Mouse (Mus musculus) right cerebral cortex, postnatal 14 days (tissue): ENCODE measurements at regions not wholly inside any gene's neighbourhood (a gene's known extent, or its start where the extent isn't known, plus 50 kb on each side); places are given as distances from the start of the nearest gene placed in this dataset.

Experiments used
- DNase-seq: peaks from one replicate; pipeline ENCODE4 v3.0.0; 2022

DNA sequence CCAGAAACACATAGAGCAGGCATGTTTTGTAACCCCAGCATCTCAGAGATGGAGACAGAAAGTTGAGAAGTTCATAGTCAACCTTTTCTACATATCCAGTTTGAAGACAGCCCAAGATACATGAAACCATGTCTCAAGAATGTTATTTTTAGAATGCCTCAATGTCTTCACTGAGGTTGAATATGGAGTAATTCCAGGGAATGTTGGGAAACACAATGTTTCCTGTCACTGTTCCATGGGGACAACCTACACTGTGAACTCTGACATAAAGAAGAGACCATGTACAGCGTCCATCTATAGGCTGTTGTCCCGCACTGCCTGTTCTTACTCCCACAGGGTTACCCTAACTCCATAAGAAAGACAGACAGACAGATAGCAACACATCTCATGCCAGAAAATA, 89.8 kb upstream of the Mark1 start:
- DNase-seq = no peak

DNA sequence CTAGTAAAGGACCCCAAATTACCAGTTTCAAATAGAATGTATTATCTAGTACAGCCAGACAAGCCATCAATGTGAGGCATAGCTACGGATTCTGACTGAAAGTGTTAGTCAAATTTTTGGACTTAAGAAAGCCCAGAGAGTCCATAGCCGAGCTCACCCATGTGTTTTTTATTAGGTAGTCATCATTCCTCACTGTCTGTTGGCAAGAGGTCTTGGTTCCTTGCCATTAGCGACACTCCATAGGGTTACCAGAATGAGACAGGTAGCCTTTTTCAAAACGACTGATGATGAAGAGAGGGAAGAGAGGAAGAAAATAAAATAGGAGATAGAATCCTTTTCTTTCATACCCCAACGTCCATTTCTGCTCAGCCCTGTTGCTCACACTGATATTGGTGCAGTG, 83.8 kb upstream of the Mark1 start:
- DNase-seq = no peak

DNA sequence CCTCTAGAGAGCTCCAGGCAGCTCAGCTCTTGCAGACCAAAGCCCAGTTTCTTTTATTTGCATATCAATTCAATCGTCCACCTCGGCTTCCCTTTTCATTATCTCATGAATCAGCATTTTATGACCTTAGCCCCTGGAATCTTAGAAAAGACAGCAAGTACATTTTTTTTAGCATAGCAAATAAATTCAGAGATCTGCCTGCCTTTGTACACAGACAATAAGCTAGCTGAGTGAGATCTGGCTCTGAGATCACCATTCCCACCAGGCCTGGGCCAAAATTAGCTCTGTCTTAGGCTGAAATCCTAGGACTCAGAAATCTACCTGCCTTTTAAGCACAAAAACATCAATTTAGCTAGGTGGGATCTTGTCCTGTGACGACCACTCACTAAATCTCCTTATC, 80.7 kb upstream of the Mark1 start:
- DNase-seq = no peak

DNA sequence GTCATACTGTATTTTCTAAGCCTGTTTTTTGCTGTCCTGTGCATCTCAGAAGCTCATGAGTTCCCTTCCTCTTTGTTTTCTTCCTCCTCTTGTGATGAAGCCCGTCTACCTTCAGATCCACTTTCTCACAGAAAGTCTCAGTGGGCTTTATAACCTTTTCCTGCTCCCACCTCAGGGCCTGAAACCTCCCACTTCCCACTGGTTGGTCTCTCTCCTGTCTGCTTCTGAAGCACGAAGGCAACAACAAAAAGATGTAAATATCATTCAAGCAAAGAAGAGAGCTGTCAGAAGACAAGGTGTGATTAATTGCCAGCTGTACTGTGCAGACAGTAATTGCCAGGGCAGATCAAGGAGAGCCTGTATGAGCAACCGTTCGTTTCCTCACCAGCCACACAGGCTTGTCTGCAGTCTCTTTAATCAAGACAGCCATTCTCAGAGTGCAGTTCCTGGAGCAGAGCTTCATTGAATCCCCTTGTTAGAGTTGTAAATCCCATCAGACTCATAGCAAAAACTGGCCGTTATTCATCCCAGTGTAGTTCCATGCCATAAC, 80.0 kb upstream of the Mark1 start:
- no peak for DNase-seq

DNA sequence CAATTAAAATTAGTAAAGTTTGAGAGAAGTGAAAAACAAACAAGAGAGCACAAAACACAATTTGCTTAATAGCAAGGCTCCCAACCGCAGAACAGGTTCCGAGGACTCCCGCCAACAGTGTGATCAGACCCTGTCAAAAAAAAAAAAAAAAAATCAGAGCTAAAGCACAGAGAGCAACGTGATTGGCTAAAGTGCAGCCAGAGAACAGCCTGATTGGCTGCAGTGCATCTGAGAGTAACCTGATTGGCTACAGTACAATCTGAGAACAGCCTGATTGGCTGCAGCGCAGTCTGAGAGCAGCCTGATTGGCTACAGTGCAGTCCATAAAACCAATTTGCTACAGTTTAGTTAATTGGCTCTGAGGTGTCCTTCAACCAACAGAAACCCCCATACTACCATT, 74.6 kb upstream of the Mark1 start:
- no peak for DNase-seq

DNA sequence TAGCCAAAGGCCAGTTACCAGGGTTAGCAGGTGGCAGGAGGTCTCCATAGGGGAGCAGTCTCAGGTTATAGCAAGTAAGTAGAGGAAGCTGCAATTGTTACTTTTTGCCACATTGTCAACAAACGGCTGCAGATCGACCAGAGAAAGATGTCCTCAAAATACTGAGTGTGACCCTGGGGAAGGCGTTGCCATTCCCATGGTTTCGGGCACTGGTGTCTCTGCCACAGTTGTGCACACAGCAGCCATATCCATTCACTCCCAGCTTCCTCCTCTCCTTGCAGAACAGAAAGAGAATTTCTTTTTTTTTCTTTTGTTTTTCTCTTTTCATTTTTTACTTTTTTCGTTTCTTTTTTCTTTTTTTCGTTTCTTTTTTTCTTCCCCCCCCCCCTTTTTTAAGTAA, 73.4 kb upstream of the Mark1 start:
- DNase-seq = no peak

DNA sequence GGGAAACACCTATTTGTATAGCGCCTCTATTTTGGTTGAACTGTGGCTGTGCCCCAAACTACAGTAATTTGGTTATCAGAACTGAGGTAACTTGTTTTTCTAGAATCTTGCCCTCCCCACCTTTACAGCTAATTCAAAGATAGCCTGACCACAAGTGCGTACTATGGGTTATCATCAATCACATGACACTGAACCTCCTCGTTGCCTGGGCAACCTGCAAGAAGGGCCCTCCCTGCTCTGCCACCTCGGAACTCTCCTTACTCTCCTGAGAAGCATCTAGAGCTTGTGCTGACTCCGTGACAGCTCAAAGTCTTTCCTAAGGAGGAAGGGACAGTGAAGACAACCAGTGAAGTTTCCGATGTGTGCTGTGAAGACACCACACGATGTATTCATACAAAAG, 72.2 kb upstream of the Mark1 start:
- no peak for DNase-seq

DNA sequence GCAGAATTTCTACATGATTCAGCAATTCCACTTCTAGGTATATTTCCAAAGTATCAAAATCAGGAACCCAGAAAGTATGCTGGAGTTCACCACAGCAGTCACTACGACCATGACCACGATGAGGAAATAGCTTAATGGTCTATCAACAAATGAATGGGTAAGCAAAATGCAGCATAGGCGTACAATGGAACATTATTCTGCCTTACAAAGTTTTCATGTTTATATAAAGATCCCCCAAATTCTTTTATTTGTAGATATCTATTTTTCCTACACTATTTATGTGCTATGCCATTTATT, 71.4 kb upstream of the Mark1 start:
- no peak for DNase-seq

DNA sequence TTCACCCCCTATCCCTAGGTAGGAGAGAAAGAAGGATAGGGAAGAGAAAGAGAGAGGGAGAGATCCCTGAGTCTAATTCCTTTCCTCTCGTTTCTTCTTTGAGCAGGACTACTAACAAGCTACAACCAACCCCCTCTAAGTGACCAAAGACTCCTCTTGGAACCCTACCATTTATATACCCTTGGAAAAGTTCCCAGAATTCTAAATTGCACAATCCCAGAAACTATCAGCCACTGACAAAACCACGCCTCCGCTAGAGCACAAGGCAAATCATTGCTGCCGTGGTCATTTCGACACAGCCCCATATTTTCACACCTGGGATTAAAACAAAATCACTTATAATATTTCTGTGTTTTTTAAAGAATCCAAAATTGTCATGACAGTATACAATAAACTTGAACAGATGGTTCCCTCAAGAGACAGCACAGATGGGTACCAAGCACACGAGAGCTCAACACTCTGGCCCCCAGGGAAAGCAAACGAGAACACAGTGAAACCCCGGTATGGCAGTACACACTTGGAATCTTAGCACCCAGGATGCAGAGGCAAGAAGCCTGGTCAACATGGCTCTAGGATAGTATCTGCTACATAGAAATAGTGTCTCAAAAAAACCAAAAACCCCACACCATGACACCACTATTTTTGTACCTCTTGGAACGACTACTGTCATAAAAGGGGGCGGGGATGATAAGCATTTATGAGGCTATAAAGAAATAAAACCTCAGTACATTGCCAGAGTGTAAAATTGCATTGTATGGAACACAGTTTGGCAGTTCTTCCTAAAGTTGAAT, 70.9 kb upstream of the Mark1 start:
- DNase-seq = no peak

DNA sequence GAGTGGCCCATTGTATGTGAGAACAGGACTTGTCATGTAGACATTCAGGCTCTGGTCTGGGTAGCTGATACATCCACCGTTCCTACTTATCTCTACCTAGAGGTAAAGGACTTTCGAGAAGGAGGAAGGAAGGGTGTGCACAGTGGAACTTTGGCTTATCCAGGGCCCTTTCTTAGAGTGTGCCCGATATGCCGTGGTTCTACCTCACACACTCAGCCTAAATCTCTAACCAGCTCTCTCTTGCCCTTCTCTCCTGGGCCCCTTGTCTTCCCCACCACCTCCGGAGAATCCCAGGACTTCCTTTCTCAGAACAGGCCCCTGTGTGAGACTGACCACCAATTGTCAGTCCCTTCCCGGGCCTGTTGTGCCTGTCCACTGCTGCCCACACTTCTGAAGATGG, 68.8 kb upstream of the Mark1 start:
- DNase-seq = no peak

DNA sequence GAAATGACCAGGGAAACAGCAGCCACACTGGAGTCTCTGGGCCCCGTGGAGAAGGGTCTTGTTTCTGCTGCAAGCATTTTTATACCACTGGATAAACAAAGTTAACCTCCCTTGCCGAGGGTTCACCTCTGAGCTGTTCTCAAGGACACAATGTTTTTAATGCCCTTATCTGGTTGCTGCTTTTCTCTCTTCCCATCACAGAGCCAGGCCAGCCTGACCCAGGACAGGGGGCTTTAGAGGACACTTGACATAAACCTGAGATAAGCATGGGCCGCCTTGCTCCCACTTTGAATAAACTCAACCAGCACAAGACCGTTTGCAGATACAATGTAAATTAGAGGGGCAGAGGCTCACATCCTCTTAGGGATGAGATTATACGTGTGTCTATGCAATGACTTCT, 68.3 kb upstream of the Mark1 start:
- no peak for DNase-seq

DNA sequence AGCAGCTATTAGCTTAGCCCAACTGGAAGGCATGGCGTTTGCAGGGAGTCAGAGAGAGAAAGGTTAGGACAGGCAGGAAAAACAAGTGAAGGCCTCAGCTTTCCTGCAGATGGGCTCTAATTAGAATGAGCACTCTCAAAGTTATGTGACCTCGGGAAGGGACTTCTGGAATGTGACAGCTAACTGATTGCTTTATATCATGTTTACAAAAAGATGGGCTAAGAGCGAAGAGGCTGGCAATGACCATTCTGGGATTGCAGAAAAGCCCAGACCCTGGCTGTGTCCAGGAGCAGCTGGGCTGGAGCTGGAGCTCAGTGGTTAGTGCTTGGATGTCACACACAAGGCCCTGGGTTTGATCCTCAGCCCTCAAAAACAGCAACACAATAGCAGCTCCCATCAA, 65.7 kb upstream of the Mark1 start:
- no peak for DNase-seq

DNA sequence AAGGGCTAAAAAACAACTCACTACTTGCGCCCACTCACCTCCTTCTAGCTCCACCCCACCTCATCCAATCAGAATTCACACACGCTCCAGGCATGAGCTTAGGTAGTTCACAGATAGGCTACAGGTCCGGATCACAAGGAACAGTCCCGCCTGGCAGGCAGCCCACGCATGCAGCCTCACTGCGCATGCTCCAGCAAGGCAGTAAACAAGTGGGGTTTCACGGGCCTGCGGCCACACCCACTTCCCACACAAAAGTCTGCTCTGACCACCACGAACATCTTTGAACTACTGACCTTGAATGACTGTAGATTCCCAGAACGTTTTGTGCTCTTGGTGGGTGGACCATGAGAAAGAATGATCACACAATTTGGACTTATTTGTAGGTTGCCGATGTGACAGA, 62.7 kb upstream of the Mark1 start:
- no peak for DNase-seq

DNA sequence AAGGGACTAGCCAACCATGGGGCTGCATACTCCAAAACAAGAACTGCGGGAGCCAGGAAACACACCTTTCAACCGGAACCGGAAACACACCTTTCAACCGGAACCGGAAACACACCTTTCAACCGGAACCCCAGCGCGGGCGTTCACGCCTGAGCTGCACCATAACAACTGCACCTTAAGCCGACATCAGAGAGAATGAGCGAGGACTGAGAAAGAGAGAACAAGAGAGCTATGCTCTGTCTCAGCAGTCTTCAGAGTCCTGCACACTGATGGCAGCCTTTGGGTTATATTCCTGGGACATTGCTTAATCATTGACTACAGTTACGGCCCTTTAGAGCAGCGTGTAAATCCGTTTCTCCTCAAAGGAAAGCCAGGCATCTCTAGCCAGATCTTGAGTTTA, 58.1 kb upstream of the Mark1 start:
- DNase-seq = no peak

DNA sequence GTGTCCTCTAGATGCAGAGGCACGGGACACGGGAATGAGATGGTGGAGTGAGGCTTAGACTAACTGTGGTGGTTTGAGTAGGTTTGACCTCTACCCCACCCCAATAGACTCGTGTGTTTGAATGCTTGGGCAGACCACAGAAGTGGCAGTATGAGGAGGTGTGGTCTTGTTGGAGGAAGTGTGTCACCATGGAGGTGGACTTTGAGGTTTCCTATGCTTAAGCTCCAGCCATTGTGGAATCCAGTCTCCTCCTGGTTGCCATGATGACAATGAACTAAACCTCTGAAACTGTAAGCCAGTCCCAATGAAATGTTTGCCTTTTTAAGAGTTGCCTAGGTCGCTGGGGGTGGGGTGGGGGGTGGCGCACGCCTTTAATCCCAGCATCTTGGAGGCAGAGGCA, 53.3 kb upstream of the Mark1 start:
- no peak for DNase-seq

DNA sequence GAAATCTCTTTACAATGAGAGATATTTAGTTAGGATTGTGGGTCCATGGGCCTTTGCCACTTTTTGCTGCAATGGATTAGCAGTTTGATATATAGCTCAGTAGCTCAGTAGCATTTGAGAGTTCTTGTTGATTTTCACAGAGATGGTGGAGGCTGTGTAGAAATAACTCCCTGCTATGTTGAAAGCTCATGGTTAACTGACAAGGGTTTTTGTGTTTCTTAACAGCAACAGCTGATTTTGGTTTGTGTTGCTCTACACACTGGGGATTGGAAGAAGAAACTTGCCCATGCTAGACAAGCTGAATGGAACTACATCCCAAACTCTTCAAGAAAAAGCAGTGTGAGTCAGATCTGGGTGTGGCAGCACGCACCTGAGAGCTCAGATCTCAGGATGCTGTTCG, 50.6 kb upstream of the Mark1 start:
- DNase-seq = no peak
